Mouse (Mus musculus) adrenal gland, postnatal 36 days (tissue): ENCODE measurements around the gene Gm21883. TPM values are rescaled to one million over a fixed set of nuclear protein-coding genes. Genes with fewer than 3 reads are reported as not detected.
"Not testable (repeated sequence)": the region's sequence is repeated elsewhere in the genome, so short reads cannot be mapped to it uniquely, and the experiment has no call there.

Experiments
- DNase-seq, 2 experiments: peaks; one replicate each; pipeline ENCODE4 v3.0.0; 2021; ENCODE audit warnings: mixed read lengths in 1 of 2
- long read RNA-seq, 2 experiments: library from polyadenylated mRNA; stranded (forward); transcript quantifications; one replicate each; pipeline ENCODE4 v2.0.0; 2021; ENCODE audit warnings: borderline sequencing depth in 2 of 2
- total RNA-seq, 2 experiments: library from RNA; stranded (reverse); gene quantifications; 2 replicates each; pipeline ENCODE4 v1.2.3; 2021

Gm21883 gene
- not detected for total RNA-seq
- long read RNA-seq, experiment 1, result 0 reads
- long read RNA-seq, experiment 2, result 0 reads

DNA sequence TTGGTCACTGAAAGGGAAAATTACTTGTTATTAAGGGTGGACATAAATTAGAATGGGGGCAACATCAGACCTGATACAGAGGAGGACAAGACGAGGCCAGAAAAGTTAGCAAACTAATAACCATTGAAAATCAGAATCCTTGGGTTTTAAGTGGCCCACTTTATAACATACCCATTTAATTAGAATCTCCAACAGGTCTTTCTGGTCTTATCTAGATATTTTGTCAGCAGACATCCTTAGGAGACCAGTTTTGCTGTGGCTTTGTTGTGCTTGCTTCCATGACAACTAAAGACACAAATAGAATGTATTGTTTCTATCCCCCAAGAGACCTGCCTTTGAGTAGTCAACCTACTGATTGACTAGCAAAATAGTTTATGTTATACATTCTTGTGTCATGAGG, at the start of gene Gm21883:
Gene Gm21883 (minus strand): TSS at position 101 of the 400 bp plus-strand sequence.
- not testable (repeated sequence) for DNase-seq

DNA sequence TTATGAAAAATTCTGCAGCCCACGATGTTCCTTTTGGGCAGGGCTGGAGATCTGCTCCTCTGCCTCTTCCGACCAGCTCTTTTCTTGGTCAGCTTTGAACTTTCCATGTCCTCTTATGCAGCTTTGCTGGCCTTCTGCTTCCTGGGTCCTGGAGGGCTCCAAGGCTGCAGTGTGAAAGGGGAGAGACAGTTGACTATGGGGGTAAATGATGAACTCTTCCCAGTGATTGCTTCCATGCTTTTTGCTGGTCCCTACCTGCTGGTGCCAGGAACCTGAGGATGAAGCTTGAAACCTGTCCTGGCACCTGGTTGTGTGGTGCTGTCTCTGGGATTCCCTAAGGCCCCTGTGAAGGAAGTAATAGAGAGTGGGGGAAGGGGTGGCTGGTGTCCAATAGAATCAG, 44.7 kb upstream of the Gm21883 start, which contains the start of gene Spin2e:
Gene Spin2e (minus strand): TSS at position 101 of the 400 bp plus-strand sequence.
- DNase-seq, result not testable (repeated sequence)

Other genes with a start within 250 kb of the Gm21883 start
- gene Btbd35f26, start 237.8 kb downstream of the Gm21883 start, total RNA-seq, result not detected
- gene Btbd35f19, start 190.4 kb downstream of the Gm21883 start, total RNA-seq, result not detected
- gene Spin2e, start 44.6 kb upstream of the Gm21883 start, total RNA-seq, result not detected
- not detected for gene Btbd35f25, start 142.9 kb upstream of the Gm21883 start, total RNA-seq